23 mouse cellular contexts compared by ENCODE assay signal in genomic region chr13:97434167-97434566, GRCm38 (mm10).
A peak's percentile ranks its signal among the peaks of the same experiment; 100 is the strongest.
DNase-seq lines count a peak whose midpoint lies in the region; ATAC-seq lines count a peak whose summit lies in the region.
"Had no signal": no experiment of that assay in that cellular context is flagged by ENCODE, and none has a peak within 500 bp of the region (broad histone marks: within the 10 kb centered on the region; RNA-seq: fewer than 3 reads in every experiment).

No protein-coding gene starts in this region.

- no peak overlapping the region for H3K4me2 ChIP-seq in forebrain, embryonic 13.5 days
- H3K4me2 ChIP-seq in kidney, embryonic 15.5 days, result no peak overlapping the region
- H3K4me2 ChIP-seq in midbrain, embryonic 16.5 days (ENCODE audit: low read length), result no peak overlapping the region

- no peak overlapping the region for H3K4me3 ChIP-seq in forebrain, embryonic 10.5 days
- no peak overlapping the region for H3K4me3 ChIP-seq in forebrain, embryonic 13.5 days
- H3K4me3 ChIP-seq in kidney, embryonic 15.5 days (replicated peaks), result no peak overlapping the region
- no peak overlapping the region for H3K4me3 ChIP-seq in midbrain, embryonic 16.5 days (ENCODE audit: low read depth, low read length)
- H3K4me3 ChIP-seq: erythroblast, embryonic 14.5 days; limb, embryonic 12.5 days; liver, embryonic 13.5 days; lung, embryonic 15.5 days; stomach, embryonic 15.5 days had no signal

- H3K9me3 ChIP-seq in forebrain, embryonic 10.5 days, result no peaks in the 10 kb centered on the region
- no peaks in the 10 kb centered on the region for H3K9me3 ChIP-seq in forebrain, embryonic 13.5 days (replicated peaks)
- H3K9me3 ChIP-seq in kidney, embryonic 15.5 days (replicated peaks), result no peaks in the 10 kb centered on the region
- no peaks in the 10 kb centered on the region for H3K9me3 ChIP-seq in midbrain, embryonic 16.5 days (replicated peaks; ENCODE audit: control insufficient read depth, low read length, poor library complexity, severe bottlenecking)
- H3K9me3 ChIP-seq: heart, embryonic 12.5 days; limb, embryonic 12.5 days; liver, embryonic 13.5 days; lung, embryonic 15.5 days; stomach, embryonic 15.5 days had no signal

- 35% methylated on average over 7 of the region's 7 CpGs for WGBS in forebrain, embryonic 10.5 days
- 40% methylated on average over 7 of the region's 7 CpGs for WGBS in forebrain, embryonic 13.5 days
- 59% methylated on average over 7 of the region's 7 CpGs for WGBS in kidney, embryonic 15.5 days
- WGBS in midbrain, embryonic 16.5 days, result 52% methylated on average over 7 of the region's 7 CpGs

- no peak overlapping the region for H3K9ac ChIP-seq in forebrain, embryonic 13.5 days
- no peak overlapping the region for H3K9ac ChIP-seq in kidney, embryonic 15.5 days
- no peak overlapping the region for H3K9ac ChIP-seq in midbrain, embryonic 16.5 days (ENCODE audit: low read depth, low read length)
- H3K9ac ChIP-seq: heart, embryonic 12.5 days; limb, embryonic 12.5 days; liver, embryonic 13.5 days; lung, embryonic 15.5 days; stomach, embryonic 15.5 days had no signal

- H3K4me1 ChIP-seq in forebrain, embryonic 10.5 days, result peaks cover 73% of the 10 kb centered on the region
- H3K4me1 ChIP-seq in forebrain, embryonic 13.5 days, result peaks cover 47% of the 10 kb centered on the region
- peaks cover 53% of the 10 kb centered on the region for H3K4me1 ChIP-seq in kidney, embryonic 15.5 days
- H3K4me1 ChIP-seq in midbrain, embryonic 16.5 days (ENCODE audit: control insufficient read depth, insufficient read depth, low read length), result peaks cover 36% of the 10 kb centered on the region

- no peaks in the 10 kb centered on the region for H3K36me3 ChIP-seq in forebrain, embryonic 10.5 days (replicated peaks)
- H3K36me3 ChIP-seq in forebrain, embryonic 13.5 days (ENCODE audit: poor library complexity, severe bottlenecking), result no peaks in the 10 kb centered on the region
- no peaks in the 10 kb centered on the region for H3K36me3 ChIP-seq in kidney, embryonic 15.5 days
- no peaks in the 10 kb centered on the region for H3K36me3 ChIP-seq in midbrain, embryonic 16.5 days (ENCODE audit: control insufficient read depth, insufficient read depth, low read length)
- H3K36me3 ChIP-seq: heart, embryonic 12.5 days; limb, embryonic 12.5 days; liver, embryonic 13.5 days; lung, embryonic 15.5 days; stomach, embryonic 15.5 days had no signal

- ATAC-seq in forebrain, embryonic 13.5 days, result no peak
- ATAC-seq in kidney, embryonic 15.5 days (replicated peaks; ENCODE audit: low FRiP score), result no peak
- ATAC-seq in midbrain, embryonic 16.5 days, result no peak
- no peak for ATAC-seq in granulocyte monocyte progenitor cell, adult 5-6 weeks (replicated peaks; ENCODE audit: poor library complexity, severe bottlenecking)
- ATAC-seq: CD4-positive, CD25-positive, alpha-beta regulatory T cell, adult 4 months; intestine, postnatal 0 days had no signal

- DNase-seq in forebrain, embryonic 10.5 days (ENCODE audit: extremely low spot score, low spot score), result no peak
- no peak for DNase-seq in kidney, postnatal 25 days
- DNase-seq in MN1 (ENCODE audit: low spot score), result peak; percentile 61
- no peak for DNase-seq in urinary bladder, postnatal 4 days (ENCODE audit: low spot score in 2 of 2)
- DNase-seq: adrenal gland, postnatal 25 days; cerebellum, adult 18-20 months; cerebellum, postnatal 36 days; gastrocnemius, postnatal 36 days; heart, postnatal 36 days; liver, embryonic 13.5 days; right cerebral cortex, adult 18-20 months; thymus, adult 2 months had no signal

- peaks cover 19% of the 10 kb centered on the region for H3K27me3 ChIP-seq in forebrain, embryonic 10.5 days (ENCODE audit: poor library complexity, severe bottlenecking)
- H3K27me3 ChIP-seq in forebrain, embryonic 13.5 days, result no peaks in the 10 kb centered on the region
- H3K27me3 ChIP-seq in kidney, embryonic 15.5 days, result no peaks in the 10 kb centered on the region
- no peaks in the 10 kb centered on the region for H3K27me3 ChIP-seq in midbrain, embryonic 16.5 days (ENCODE audit: control insufficient read depth, insufficient read depth, low read depth, low read length)
- H3K27me3 ChIP-seq: lung, embryonic 15.5 days; stomach, embryonic 15.5 days had no signal

- peak overlapping the region; percentile 94 for H3K27ac ChIP-seq in forebrain, embryonic 10.5 days
- no peak overlapping the region for H3K27ac ChIP-seq in forebrain, embryonic 13.5 days
- H3K27ac ChIP-seq in kidney, embryonic 15.5 days, result peak overlapping the region; percentile 87; the same call in 1 of the 2 replicates
- H3K27ac ChIP-seq in midbrain, embryonic 16.5 days (ENCODE audit: low read length), result 0 out of 2 replicates have a peak overlapping the region, but pooled peaks have one; percentile 1
- H3K27ac ChIP-seq: limb, embryonic 12.5 days; liver, embryonic 13.5 days; lung, embryonic 15.5 days had no signal
